Mouse (Mus musculus): Measurements from ENCODE around the gene 1810055G02Rik.
A peak's percentile ranks its signal among the peaks of the same experiment; 100 is the strongest.

Gene 1810055G02Rik

DNA sequence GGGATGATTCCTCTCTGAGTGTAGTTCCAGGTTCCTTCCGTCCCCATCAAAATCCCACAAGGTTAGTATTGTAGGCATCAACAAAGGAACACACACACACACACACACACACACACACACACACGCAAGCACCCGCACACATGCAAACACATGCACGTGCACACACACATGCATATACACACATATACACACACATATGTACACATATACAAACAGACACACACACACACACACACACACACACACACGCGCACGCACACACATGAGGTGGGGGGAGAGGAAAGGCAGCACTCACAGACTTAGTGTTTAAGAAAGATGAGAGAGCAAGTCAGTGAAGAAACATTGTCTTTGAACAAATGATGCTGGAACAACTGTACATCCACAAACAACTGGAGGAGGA lies 35.3 kb downstream of the 1810055G02Rik start:
- no peak for DNase-seq (ENCODE audit: inconsistent ontology term)

DNA sequence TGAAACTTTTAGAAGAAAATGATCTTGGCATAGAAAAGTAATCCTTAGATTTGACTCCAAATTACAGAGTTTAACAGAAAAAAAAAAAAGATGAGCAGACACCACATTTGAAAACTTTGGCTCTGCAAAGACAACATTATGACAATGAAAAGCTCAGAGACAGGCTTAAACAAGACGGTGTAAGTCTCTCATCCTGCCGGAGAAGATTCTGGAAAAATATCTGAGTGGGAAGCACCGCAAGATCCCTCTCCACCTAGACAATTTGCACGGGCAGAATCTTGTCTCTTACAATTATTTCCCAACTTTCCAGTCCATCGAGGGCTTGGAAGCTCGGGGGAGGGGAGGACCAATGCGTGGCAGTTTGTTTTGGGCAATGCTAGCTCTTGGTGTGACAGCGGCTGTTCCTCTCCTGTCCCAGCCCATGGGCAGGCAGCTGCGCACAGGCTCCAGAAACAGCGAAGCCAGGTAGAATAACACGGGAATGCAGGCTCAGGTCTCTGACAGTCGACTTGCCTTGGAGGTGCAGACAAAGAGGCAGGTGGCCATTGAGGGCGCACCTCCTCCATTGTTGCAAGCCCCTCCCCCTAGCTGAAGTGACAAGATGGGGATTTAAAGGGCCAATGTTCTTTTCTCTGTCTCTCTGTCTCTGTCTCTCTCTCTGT lies 35.9 kb downstream of the 1810055G02Rik start:
- DNase-seq (ENCODE audit: inconsistent ontology term) = peak; percentile 59

GRCm38 (mm10) chr19:3752621-3753239 lies 44.6 kb downstream of the 1810055G02Rik start:
- DNase-seq (ENCODE audit: inconsistent ontology term) = no peak

- no peak for DNase-seq (ENCODE audit: inconsistent ontology term)
These were observed 45.1 kb downstream of the 1810055G02Rik start for GRCm38 (mm10) chr19:3753240-3753633.

DNA sequence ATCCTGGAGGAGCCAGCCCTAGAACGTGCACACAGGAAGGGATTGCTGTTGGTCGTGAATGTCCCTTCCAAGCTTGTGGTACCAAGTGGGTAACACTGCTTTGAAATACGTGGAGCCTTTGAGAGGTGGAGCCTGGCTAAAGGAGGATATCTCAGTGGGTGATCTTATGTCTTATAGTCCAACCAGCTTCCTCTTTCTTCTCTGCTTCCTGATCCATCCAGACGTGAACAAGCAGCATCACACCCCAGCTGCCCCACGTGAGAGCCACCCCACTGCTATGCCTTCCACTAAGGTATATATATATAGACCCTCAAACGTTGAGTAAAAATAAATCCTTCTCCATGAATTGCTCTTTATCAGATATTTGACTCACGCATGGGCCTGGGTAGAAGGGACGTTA lies 45.6 kb downstream of the 1810055G02Rik start:
- no peak for DNase-seq (ENCODE audit: inconsistent ontology term)

- no peak for DNase-seq (ENCODE audit: inconsistent ontology term)
These were observed 49.8 kb downstream of the 1810055G02Rik start for GRCm38 (mm10) chr19:3757861-3758260.

- peak; percentile 48 for DNase-seq (ENCODE audit: inconsistent ontology term)
These were observed 57.2 kb downstream of the 1810055G02Rik start for GRCm38 (mm10) chr19:3765221-3765820.

DNA sequence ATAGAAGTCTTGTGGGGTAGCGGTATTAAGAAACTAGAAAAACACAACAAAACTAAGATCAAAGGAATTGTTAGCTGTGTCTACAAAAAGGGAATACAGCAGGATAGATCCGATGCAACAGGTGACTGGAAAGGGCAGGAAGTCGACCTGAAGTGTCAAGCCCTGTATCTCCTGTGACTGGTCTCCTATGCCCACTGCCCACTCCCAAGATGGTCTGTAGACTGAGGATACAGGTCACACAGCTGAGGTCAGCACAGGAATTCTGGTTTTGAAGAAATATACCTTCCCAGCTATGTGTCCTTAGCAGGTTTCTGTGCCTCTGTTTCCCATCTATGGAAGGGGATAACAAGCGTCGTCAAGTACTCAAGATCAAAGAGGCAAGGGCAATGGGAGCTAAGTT lies 58.3 kb downstream of the 1810055G02Rik start:
- no peak for DNase-seq (ENCODE audit: inconsistent ontology term)

DNA sequence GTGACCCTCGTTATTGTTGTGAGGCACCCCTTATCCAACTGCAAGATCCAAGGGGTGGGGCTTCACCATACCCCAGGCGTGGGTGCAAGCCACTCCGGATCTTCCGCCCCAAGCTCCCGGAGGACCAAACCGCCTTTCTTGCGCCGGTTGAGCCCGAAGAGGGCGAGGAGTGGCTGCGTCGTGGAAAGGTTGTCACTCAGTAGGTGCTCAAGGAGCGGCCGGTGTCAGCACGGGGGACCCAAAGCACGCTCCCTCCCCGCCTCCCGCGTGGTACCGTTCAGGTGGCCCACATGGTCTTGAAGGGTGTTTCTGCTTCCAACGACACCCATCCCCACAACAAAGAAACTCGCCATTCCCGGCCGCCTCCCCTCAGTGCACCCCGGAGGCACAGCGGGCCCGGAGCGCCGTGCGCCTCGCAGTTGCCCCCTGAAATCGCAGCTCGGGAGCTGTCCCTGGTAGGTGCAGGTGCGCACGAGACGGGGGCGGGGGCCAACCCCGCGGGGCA lies 59.2 kb downstream of the 1810055G02Rik start, which contains the start of gene Kmt5b:
Kmt5b (plus strand) TSS at position 146 of the 505 bp plus-strand sequence.
- DNase-seq (ENCODE audit: inconsistent ontology term) = no peak

All from Muller cell, postnatal 12 days (primary cell).